Mouse (Mus musculus): ENCODE results near the gene Srsf5. TPM values are rescaled to one million over a fixed set of nuclear protein-coding genes. Genes with fewer than 3 reads are reported as not detected.

Srsf5 gene
- polyA plus RNA-seq, 1 experiment from 2014 or later, result 323 TPM

DNA sequence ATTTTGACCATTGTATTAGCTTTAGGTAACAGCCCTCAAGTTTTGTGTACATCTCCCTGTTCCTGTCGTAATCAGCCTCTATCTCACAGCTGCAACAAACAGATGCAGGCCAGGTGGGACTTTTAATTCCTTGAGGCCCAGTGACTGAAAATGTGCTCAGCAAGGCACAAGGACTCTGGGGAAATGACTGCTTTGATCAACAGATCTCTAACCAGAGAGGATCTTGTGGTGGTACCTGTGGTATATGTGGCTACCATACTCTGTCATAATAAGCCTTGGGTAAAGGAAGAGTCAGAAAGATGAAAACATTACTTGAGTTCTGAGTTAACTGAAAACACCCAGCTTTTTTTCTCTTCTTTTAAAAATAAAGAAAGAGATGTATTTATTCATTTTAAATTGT is 48.5 kb downstream of the Srsf5 start:
- no peak for DNase-seq (ENCODE audit: low spot score)
- 68% methylated on average over 1 of the region's 1 CpGs for WGBS
- no peak overlapping the region for H3K9ac ChIP-seq (ENCODE audit: low read depth, low read length)
- peaks cover 4% of the 10 kb centered on the region; the same call in 1 of the 2 replicates for H3K4me1 ChIP-seq (ENCODE audit: control insufficient read depth, insufficient read depth, low read length)
- ATAC-seq (ENCODE audit: low read depth), result no peak
- H3K36me3 ChIP-seq (ENCODE audit: control insufficient read depth, insufficient read depth, low read length), result no peaks in the 10 kb centered on the region
- H3K9me3 ChIP-seq (ENCODE audit: control insufficient read depth, low read length), result no peaks in the 10 kb centered on the region
- no peaks in the 10 kb centered on the region; the same call in 1 of the 2 replicates for H3K27me3 ChIP-seq (replicated peaks; ENCODE audit: control insufficient read depth, insufficient read depth, low read length)
- H3K27ac ChIP-seq (replicated peaks; ENCODE audit: low read depth, low read length), result no peak overlapping the region
- H3K4me2 ChIP-seq (ENCODE audit: low read depth, low read length), result no peak overlapping the region
- no peak overlapping the region for H3K4me3 ChIP-seq (ENCODE audit: low read depth, low read length)

DNA sequence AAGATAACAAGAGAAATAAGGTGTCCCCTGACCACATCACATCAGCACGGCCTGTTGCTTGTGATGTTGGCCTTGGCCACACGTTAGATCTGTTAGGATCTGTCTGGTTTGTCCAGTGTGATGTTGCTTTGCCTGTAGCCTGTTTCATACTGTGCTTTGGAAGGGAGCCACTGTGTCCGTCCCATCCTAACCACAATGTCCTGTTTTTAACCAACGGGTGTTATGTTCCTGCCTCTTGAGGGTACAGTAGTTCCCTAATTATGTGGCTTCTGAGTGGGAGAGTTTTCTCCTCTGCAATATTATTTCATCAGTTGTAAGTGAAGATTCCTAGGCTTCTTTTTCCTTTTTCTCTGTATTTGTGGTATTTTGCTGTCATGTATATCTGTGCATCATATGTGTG is 50.0 kb downstream of the Srsf5 start:
- H3K9me3 ChIP-seq (ENCODE audit: control insufficient read depth, low read length), result no peaks in the 10 kb centered on the region
- no peaks in the 10 kb centered on the region; the same call in 1 of the 2 replicates for H3K27me3 ChIP-seq (replicated peaks; ENCODE audit: control insufficient read depth, insufficient read depth, low read length)
- H3K27ac ChIP-seq (replicated peaks; ENCODE audit: low read depth, low read length), result no peak overlapping the region
- no peak overlapping the region for H3K4me3 ChIP-seq (ENCODE audit: low read depth, low read length)
- no peak overlapping the region for H3K9ac ChIP-seq (ENCODE audit: low read depth, low read length)
- H3K4me1 ChIP-seq (ENCODE audit: control insufficient read depth, insufficient read depth, low read length), result peaks cover 7% of the 10 kb centered on the region; the same call in 1 of the 2 replicates
- 88% methylated on average over 4 of the region's 4 CpGs for WGBS
- ATAC-seq (ENCODE audit: low read depth) (no peak), DNase-seq (ENCODE audit: low spot score) (no peak)
- no peak overlapping the region for H3K4me2 ChIP-seq (ENCODE audit: low read depth, low read length)
- H3K36me3 ChIP-seq (ENCODE audit: control insufficient read depth, insufficient read depth, low read length), result no peaks in the 10 kb centered on the region

DNA sequence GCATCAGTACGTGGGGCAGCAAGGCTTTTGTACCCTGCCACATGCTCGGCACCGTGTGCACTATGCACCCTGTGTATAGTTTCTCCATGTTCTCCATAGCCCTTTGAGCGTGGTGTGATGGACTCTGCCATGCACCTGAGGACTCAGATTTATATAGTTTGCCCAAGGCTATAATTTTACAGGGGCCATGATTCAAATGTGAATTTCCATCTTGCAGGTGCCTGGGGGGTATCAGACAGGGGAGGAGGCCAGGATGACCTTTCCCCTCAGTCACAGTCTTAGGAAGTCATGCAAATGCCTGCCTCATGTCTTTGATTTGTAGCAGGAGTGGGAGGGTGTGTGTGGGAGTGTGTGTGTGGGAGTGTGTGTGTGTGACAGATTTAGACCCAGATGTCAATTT is 52.3 kb downstream of the Srsf5 start:
- H3K9ac ChIP-seq (ENCODE audit: low read depth, low read length), result no peak overlapping the region
- no peak overlapping the region for H3K27ac ChIP-seq (replicated peaks; ENCODE audit: low read depth, low read length)
- ATAC-seq (ENCODE audit: low read depth) (no peak), DNase-seq (ENCODE audit: low spot score) (no peak)
- no peak overlapping the region for H3K4me2 ChIP-seq (ENCODE audit: low read depth, low read length)
- no peaks in the 10 kb centered on the region for H3K36me3 ChIP-seq (ENCODE audit: control insufficient read depth, insufficient read depth, low read length)
- peaks cover 7% of the 10 kb centered on the region; the same call in 1 of the 2 replicates for H3K4me1 ChIP-seq (ENCODE audit: control insufficient read depth, insufficient read depth, low read length)
- H3K27me3 ChIP-seq (replicated peaks; ENCODE audit: control insufficient read depth, insufficient read depth, low read length), result no peaks in the 10 kb centered on the region; the same call in 1 of the 2 replicates
- H3K9me3 ChIP-seq (ENCODE audit: control insufficient read depth, low read length), result no peaks in the 10 kb centered on the region
- no peak overlapping the region for H3K4me3 ChIP-seq (ENCODE audit: low read depth, low read length)
- WGBS, result 59% methylated on average over 4 of the region's 4 CpGs

DNA sequence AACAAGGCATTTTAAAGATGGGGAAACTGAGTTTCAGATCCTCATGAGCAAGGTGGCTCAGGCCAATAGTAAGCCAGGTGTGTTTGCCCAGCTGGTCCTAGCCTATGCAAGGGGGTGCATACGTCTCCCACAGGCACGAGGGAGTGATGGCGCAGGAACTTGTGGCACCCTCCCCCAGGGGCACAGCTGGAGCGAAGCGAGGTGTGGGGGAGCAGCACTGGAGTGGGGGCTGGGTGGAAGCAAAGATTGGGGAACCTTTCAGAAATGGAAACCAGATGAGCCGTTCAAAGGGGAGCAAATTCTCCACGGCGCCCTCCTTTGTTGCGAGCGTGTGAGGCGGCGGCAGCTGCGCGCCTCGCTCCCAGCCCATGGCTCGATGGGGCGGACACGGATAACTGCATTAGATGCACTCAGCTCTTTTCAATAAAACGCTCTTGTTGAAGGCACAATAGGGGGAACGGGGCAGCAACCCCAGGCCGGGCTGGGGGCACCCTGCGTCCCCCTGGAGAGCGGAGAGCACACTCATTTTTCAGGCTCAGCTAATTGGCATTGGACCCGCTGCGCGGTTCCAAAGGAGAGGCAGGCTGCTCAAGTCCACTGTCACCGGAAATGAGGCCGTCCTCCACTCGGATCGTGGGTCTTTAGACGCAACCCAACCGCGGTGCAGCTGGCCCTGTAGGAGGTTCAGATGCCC is 53.4 kb downstream of the Srsf5 start:
- Histone ChIP-seq H3K27ac (replicated peaks; ENCODE audit: low read depth, low read length) (no peak overlapping the region; the same call in 1 of the 2 replicates), H3K4me3 (ENCODE audit: low read depth, low read length) (peak overlapping the region; percentile 18), H3K4me1 (ENCODE audit: control insufficient read depth, insufficient read depth, low read length) (peaks cover 7% of the 10 kb centered on the region; the same call in 1 of the 2 replicates), H3K9me3 (ENCODE audit: control insufficient read depth, low read length) (no peaks in the 10 kb centered on the region), H3K9ac (ENCODE audit: low read depth, low read length) (peak overlapping the region; percentile 41; the same call in 1 of the 2 replicates), H3K36me3 (ENCODE audit: control insufficient read depth, insufficient read depth, low read length) (no peaks in the 10 kb centered on the region), H3K27me3 (replicated peaks; ENCODE audit: control insufficient read depth, insufficient read depth, low read length) (no peaks in the 10 kb centered on the region; the same call in 1 of the 2 replicates), H3K4me2 (ENCODE audit: low read depth, low read length) (peak overlapping the region; percentile 51)
- 2% methylated on average over 33 of the region's 33 CpGs for WGBS
- DNase-seq (ENCODE audit: low spot score) (peak; percentile 61), ATAC-seq (ENCODE audit: low read depth) (peak; percentile 85)

Other genes with a start within 250 kb of the Srsf5 start
- 0.14 and 0.24 TPM in 2 replicates for gene Ccdc177, start 184.8 kb upstream of the Srsf5 start, polyA plus RNA-seq (2014; fragmentation: Nextera tagmentation; extraction: Ambion mirVana)
- 20.6 and 21.0 TPM in 2 replicates for gene Susd6, start 155.0 kb upstream of the Srsf5 start, polyA plus RNA-seq (2014; fragmentation: Nextera tagmentation; extraction: Ambion mirVana)
- gene Slc10a1, start 23.2 kb downstream of the Srsf5 start, polyA plus RNA-seq (2014; fragmentation: Nextera tagmentation; extraction: Ambion mirVana), result 0.45 and 0.47 TPM in 2 replicates
- 10.7 and 11.5 TPM in 2 replicates for gene Smoc1, start 81.3 kb downstream of the Srsf5 start, polyA plus RNA-seq (2014; fragmentation: Nextera tagmentation; extraction: Ambion mirVana)

Data from embryonic facial prominence, embryonic 14.5 days (tissue).